Mouse (Mus musculus): ENCODE data around the gene Masp1. TPM values are rescaled to one million over a fixed set of nuclear protein-coding genes. Genes with fewer than 3 reads are reported as not detected.

Masp1 gene
- total RNA-seq, 2 experiments from 2014 or later = 20.5 to 23.5 TPM

DNA sequence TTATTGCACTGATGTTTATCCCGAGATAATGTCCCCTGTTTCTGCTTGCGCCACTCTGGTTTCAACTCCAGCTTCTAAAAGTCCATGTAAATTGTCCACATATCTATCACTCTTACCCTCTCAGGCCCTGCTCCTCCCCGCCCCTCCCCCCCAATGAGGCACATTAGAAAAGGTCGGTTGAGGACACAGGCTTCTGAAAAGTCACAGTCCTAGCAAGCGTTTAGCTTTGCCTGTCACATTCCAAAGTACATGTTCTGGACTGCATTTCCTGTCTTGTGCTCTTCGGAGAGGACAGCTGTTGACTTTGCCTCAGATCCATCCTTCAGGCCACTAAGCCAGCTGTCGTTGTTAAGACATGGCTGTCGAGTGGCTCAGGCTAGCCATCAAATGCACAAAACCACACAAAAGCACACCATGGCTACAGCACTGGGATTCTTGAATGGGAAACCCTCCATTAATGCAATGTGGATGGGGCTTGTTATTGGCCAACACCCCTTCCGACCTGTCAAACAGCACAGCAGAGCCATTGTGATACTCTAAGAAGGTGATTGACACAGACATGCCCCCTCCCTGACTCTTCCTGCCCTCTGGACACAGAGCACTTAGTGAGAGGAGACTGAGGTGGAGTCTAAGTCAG lies 103.8 kb downstream of the Masp1 start:
- DNase-seq = peak; percentile 8 to 35
- intact Hi-C loops (cut with DNase I) = no loop called here

DNA sequence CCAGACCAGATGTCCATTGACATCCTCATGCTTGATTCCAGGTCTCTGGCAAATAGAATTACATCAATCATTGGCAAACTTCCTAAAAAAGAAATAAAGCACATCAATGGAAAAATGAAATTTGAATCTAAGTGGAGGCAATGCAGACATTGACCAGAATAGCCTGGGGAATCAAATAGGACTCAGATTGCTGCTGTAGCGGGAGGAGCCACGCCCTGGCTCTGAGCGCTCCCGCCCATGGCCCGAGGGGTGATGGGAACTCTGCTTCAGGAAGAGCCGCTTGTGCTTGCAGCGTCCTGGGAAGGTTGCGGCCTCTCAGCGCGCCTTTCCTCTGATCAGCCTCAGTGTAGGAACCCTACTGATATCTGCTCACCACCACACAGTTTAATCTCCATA lies 104.4 kb downstream of the Masp1 start:
- peak; percentile 56 to 61 for DNase-seq

GRCm38 (mm10) chr16:23412930-23413329 lies 107.7 kb downstream of the Masp1 start:
- intact Hi-C loops (cut with DNase I) = no loop called here
- no peak for DNase-seq

More for the DNA sequence above, 104.4 kb downstream of the Masp1 start:
- intact Hi-C loops (cut with DNase I) = no loop called here

DNA sequence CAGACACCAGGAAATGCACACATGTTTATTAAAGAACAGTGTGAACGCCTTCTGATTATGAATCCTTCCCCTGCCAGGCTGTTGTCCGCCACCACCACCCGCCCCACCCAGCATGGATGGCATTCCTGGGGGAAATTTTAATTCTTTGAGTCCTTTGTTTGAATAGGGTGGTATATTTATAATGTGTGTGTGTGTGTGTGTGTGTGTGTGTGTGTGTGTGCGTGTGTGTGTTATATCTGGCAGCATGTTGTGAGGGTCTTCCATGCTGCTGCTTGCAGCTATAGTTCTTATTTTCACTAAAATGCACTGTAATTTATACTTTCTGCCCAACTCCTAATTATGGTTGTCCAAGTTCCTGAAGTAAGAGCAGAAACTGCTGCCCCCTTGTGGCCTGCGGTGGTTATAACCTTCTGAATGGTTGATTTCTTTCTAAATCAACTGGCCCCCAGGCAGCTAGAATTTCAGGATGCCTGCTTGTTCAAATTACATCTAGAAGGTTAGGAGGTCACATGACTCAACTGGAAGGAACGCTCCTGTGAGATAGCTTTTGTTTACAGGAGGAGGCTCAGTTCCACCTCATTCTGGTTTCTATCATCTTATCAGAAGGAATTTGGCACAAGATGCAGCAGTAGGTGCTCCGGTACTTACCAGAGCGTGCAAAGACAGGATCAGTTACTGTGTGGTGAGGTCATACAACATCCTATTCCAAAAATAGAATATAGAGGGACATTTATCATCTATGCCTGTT lies 117.4 kb downstream of the Masp1 start:
- intact Hi-C loops (cut with DNase I) = loop anchor here (1.0 to 5.0 kb wide), 3 partner anchors 171 to 316 kb away; no protein-coding TSS in a partner anchor
- peak; percentile 75 to 87 for DNase-seq

DNA sequence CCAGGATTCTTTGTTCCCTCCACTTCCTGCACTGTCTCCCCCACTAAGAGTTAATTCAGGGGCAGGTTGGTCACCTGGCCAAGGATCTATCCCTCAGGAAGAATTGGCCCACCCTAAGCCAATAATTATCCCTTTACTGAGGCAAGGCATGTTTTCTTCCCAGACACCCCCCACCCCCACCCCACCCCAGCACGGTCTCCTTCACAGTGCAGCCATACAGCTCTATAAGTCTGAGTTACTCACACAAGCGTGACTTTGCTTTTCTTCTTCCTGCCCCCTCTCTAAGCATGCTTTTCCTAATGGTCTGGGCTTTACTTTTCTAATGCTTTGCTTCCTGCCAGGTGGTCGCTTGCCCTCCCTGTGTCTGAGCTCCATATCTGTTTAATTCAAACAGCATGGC lies 118.7 kb downstream of the Masp1 start:
- no peak for DNase-seq
- intact Hi-C loops (cut with DNase I) = loop anchor here (5.0 kb wide), 2 partner anchors 170 to 315 kb away; no protein-coding TSS in a partner anchor

- intact Hi-C loops (cut with DNase I) = loop anchor here (5.0 kb wide), 2 partner anchors 169 to 314 kb away; no protein-coding TSS in a partner anchor
Measured at GRCm38 (mm10) chr16:23401463-23401862, 119.2 kb downstream of the Masp1 start.

More at GRCm38 (mm10) chr16:23401463-23401862, 119.2 kb downstream of the Masp1 start:
- DNase-seq = no peak

Other genes starting within 250 kb of the Masp1 start
- gene Rtp1, start 91.7 kb downstream of the Masp1 start, total RNA-seq (2021) = not detected
- 1 to 10 TPM; 2.4 to 3.0 TPM for gene Rtp4, start 524 bp downstream of the Masp1 start, total RNA-seq (2021)

Data from heart, postnatal 14 days (tissue).